In the genomic region with DNA sequence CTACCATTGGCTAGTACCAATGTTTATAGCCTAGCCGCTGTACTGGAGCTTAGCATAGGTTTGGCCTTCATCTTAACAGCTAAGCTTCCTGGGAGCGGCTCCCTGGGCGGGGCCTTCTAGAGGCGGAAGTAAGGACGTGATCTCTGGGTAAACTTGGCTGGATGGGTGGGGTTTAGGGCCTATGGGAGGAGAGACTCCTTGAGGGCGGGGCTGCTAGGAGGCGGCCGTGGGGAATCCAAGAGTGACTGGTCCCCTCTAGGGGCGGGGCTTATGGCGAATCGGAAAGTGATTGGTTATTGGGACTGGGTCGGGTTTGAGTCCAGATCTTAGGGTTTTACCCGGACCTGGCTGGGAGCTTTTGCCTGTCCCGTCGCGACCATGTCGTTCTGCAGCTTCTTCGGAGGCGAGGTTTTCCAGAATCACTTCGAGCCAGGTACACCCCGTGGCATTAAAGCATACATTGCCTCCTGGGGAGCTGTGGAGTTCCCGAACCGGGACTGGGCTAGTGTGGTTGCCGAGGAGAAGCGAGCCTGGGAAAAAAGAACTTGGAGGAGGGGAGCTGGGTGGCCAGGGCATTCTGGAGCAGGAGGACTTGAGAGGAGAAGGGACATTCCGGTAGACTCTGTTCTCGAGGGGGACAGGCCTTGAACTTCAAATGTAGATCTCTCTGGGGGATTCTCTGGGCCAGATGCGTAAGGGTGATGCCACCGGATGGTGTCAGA, we compare ENCODE assay signal across 8 mouse cellular contexts. TPM values are rescaled to one million over a fixed set of nuclear protein-coding genes. Genes with fewer than 3 reads are reported as not detected.
A peak's percentile ranks its signal among the peaks of the same experiment; 100 is the strongest.
DNase-seq lines count a peak whose midpoint lies in the region; ATAC-seq and TF ChIP-seq lines count a peak whose summit lies in the region.

A gene (plus strand): TSS at position 313 of the 722 bp plus-strand sequence.

- H3K27ac ChIP-seq in forebrain, embryonic 10.5 days, result peak within 1 kb of the TSS; percentile 83
- peak within 1 kb of the TSS; percentile 67 for H3K27ac ChIP-seq in heart, embryonic 15.5 days
- H3K27ac ChIP-seq in liver, embryonic 14.5 days, result peak within 1 kb of the TSS; percentile 85
- H3K27ac ChIP-seq in neural tube, embryonic 11.5 days (ENCODE audit: low read depth, low read length), result no peak within 1 kb of the TSS
- H3K27ac ChIP-seq in stomach, postnatal 0 days (replicated peaks), result peak within 1 kb of the TSS; percentile 87

- H3K4me1 ChIP-seq in forebrain, embryonic 10.5 days, result peaks cover 26% of the 10 kb centered on the region
- peaks cover 30% of the 10 kb centered on the region for H3K4me1 ChIP-seq in heart, embryonic 15.5 days (replicated peaks)
- H3K4me1 ChIP-seq in liver, embryonic 14.5 days (replicated peaks; ENCODE audit: control insufficient read depth in 2 of 2, insufficient read depth in 2 of 2, low read length in 1 of 2), result peaks cover 17 to 21% of the 10 kb centered on the region in 2 experiments
- H3K4me1 ChIP-seq in neural tube, embryonic 11.5 days (ENCODE audit: control insufficient read depth, insufficient read depth, low read length), result no peaks in the 10 kb centered on the region
- peaks cover 7% of the 10 kb centered on the region; the same call in 1 of the 2 replicates for H3K4me1 ChIP-seq in stomach, postnatal 0 days (replicated peaks; ENCODE audit: control insufficient read depth, insufficient read depth)

- ATAC-seq in heart, embryonic 15.5 days (replicated peaks; ENCODE audit: insufficient number of reproducible peaks, insufficient read depth, low FRiP score, low read depth), result peak; percentile 97
- peak; percentile 96 for ATAC-seq in liver, embryonic 14.5 days (ENCODE audit: insufficient read depth)
- ATAC-seq in neural tube, embryonic 11.5 days (ENCODE audit: insufficient read depth, low FRiP score, low TSS enrichment), result peak; percentile 96
- ATAC-seq in stomach, postnatal 0 days (ENCODE audit: low FRiP score, low TSS enrichment), result peak; percentile 96

- peak within 1 kb of the TSS; percentile 75 for H3K4me3 ChIP-seq in forebrain, embryonic 10.5 days
- peak within 1 kb of the TSS; percentile 56 for H3K4me3 ChIP-seq in heart, embryonic 15.5 days
- peak within 1 kb of the TSS; percentile 64 to 96 for H3K4me3 ChIP-seq in liver, embryonic 14.5 days (ENCODE audit: insufficient read depth in 1 of 2, low read depth in 2 of 2, low read length in 2 of 2)
- H3K4me3 ChIP-seq in neural tube, embryonic 11.5 days (ENCODE audit: low read depth, low read length), result peak within 1 kb of the TSS; percentile 59
- H3K4me3 ChIP-seq in stomach, postnatal 0 days (ENCODE audit: low read depth, low read length), result peak within 1 kb of the TSS; percentile 65

- peak within 1 kb of the TSS; percentile 75 for H3K4me2 ChIP-seq in heart, embryonic 15.5 days
- peak within 1 kb of the TSS; percentile 77 for H3K4me2 ChIP-seq in liver, embryonic 14.5 days (ENCODE audit: low read depth)
- H3K4me2 ChIP-seq in neural tube, embryonic 11.5 days (ENCODE audit: low read depth), result peak within 1 kb of the TSS; percentile 90
- H3K4me2 ChIP-seq in stomach, postnatal 0 days (replicated peaks; ENCODE audit: low read depth), result peak within 1 kb of the TSS; percentile 87

- peaks cover 15% of the 10 kb centered on the region; the same call in 1 of the 2 replicates for H3K27me3 ChIP-seq in forebrain, embryonic 10.5 days (ENCODE audit: poor library complexity, severe bottlenecking)
- no peaks in the 10 kb centered on the region for H3K27me3 ChIP-seq in heart, embryonic 15.5 days
- H3K27me3 ChIP-seq in liver, embryonic 14.5 days (ENCODE audit: control insufficient read depth, insufficient read depth, low read length), result no peaks in the 10 kb centered on the region
- no peaks in the 10 kb centered on the region for H3K27me3 ChIP-seq in neural tube, embryonic 11.5 days (ENCODE audit: control insufficient read depth, insufficient read depth, low read length)
- no peaks in the 10 kb centered on the region for H3K27me3 ChIP-seq in stomach, postnatal 0 days (ENCODE audit: control insufficient read depth, insufficient read depth, low read length)

- DNase-seq in CD8-positive naive resting alpha-beta T cell, adult 2 months (ENCODE audit: low read depth in 2 of 2, low spot score in 2 of 2), result peak; percentile 85 to 90
- peak; percentile 99 for DNase-seq in c-Kit-positive CD71-negative TER-119-negative erythroid progenitor cells, embryonic 14.5 days (ENCODE audit: low read depth)
- peak; percentile 95 for DNase-seq in forebrain, embryonic 10.5 days (ENCODE audit: extremely low spot score, low spot score)
- peak; percentile 98 to 99 for DNase-seq in kidney, postnatal 25 days
- DNase-seq in liver, embryonic 14.5 days (ENCODE audit: low read depth in 3 of 3, low spot score in 3 of 3), result peak; percentile 99 to 100 (median 99)
- peak; percentile 95 for DNase-seq in neural tube, embryonic 11.5 days (ENCODE audit: low spot score)
- DNase-seq in stomach, postnatal 0 days (ENCODE audit: low spot score), result peak; percentile 98

- H3K9ac ChIP-seq in heart, embryonic 15.5 days, result peak within 1 kb of the TSS; percentile 58
- peak within 1 kb of the TSS; percentile 75 for H3K9ac ChIP-seq in liver, embryonic 14.5 days (replicated peaks)
- H3K9ac ChIP-seq in neural tube, embryonic 11.5 days (ENCODE audit: low read length), result peak within 1 kb of the TSS; percentile 57
- peak within 1 kb of the TSS; percentile 79 for H3K9ac ChIP-seq in stomach, postnatal 0 days (ENCODE audit: low read length)

- TF ChIP-seq CTCF in liver, embryonic 14.5 days (IDR thresholded peaks at IDR 0.05; ENCODE audit: low read depth), result no peak
- TF ChIP-seq CTCF in stomach, postnatal 0 days (IDR thresholded peaks at IDR 0.05; ENCODE audit: low read depth), result 0 out of 2 replicates have a peak, but pooled peaks have one; percentile 1

- no peaks in the 10 kb centered on the region for H3K36me3 ChIP-seq in forebrain, embryonic 10.5 days (replicated peaks)
- 0 out of 2 replicates have a peak, but pooled peaks cover 11% of the 10 kb centered on the region for H3K36me3 ChIP-seq in heart, embryonic 15.5 days
- no peaks in the 10 kb centered on the region; the same call in 1 of the 2 replicates for H3K36me3 ChIP-seq in liver, embryonic 14.5 days (replicated peaks; ENCODE audit: control insufficient read depth, insufficient read depth, low read depth)
- no peaks in the 10 kb centered on the region for H3K36me3 ChIP-seq in neural tube, embryonic 11.5 days (ENCODE audit: control insufficient read depth, insufficient read depth, low read length)
- peaks cover 5% of the 10 kb centered on the region; the same call in 1 of the 2 replicates for H3K36me3 ChIP-seq in stomach, postnatal 0 days (ENCODE audit: control insufficient read depth, insufficient read depth, low read length)

- H3K9me3 ChIP-seq in forebrain, embryonic 10.5 days, result no peaks in the 10 kb centered on the region
- no peaks in the 10 kb centered on the region for H3K9me3 ChIP-seq in heart, embryonic 15.5 days (replicated peaks)
- H3K9me3 ChIP-seq in liver, embryonic 14.5 days (ENCODE audit: control insufficient read depth, low read length), result no peaks in the 10 kb centered on the region
- H3K9me3 ChIP-seq in neural tube, embryonic 11.5 days (ENCODE audit: control insufficient read depth, low read length), result no peaks in the 10 kb centered on the region
- H3K9me3 ChIP-seq in stomach, postnatal 0 days (ENCODE audit: control insufficient read depth, low read length), result no peaks in the 10 kb centered on the region

- 2% methylated on average over 29 of the region's 29 CpGs for WGBS in forebrain, embryonic 10.5 days
- WGBS in heart, embryonic 15.5 days, result under 1% methylated on average over 29 of the region's 29 CpGs
- 1% methylated on average over 29 of the region's 29 CpGs for WGBS in liver, embryonic 14.5 days (ENCODE audit: insufficient replicate concordance)
- 1% methylated on average over 29 of the region's 29 CpGs for WGBS in neural tube, embryonic 11.5 days
- 1% methylated on average over 29 of the region's 29 CpGs for WGBS in stomach, postnatal 0 days

- TF ChIP-seq EP300 in liver, embryonic 14.5 days (IDR thresholded peaks at IDR 0.05; ENCODE audit: low read depth), result no peak
- no peak for TF ChIP-seq EP300 in stomach, postnatal 0 days (optimal IDR thresholded peaks at IDR 0.05)

RNA-seq across cellular contexts. Expression of the gene that starts here (rescaled TPM):
- polyA plus RNA-seq in forebrain, embryonic 10.5 days (2016; fragmentation: Nextera tagmentation; extraction: Ambion mirVana), result 22.2 and 22.8 TPM in 2 replicates
- polyA plus RNA-seq in heart, embryonic 15.5 days (2015; fragmentation: Nextera tagmentation; extraction: Ambion mirVana), result 21.4 and 25.6 TPM in 2 replicates
- polyA plus RNA-seq in liver, embryonic 14.5 days (2012; rRNA removed), result 18.3 and 25.4 TPM in 2 replicates
- polyA plus RNA-seq in liver, embryonic 14.5 days (2014; fragmentation: Nextera tagmentation; extraction: Ambion mirVana), result 28.8 and 28.9 TPM in 2 replicates
- 25.5 and 27.2 TPM in 2 replicates for polyA plus RNA-seq in neural tube, embryonic 11.5 days (2014; fragmentation: Nextera tagmentation; extraction: Ambion mirVana)
- polyA plus RNA-seq in stomach, postnatal 0 days (2015; fragmentation: Nextera tagmentation; extraction: Ambion mirVana), result 51.7 and 54.2 TPM in 2 replicates
